Mouse (Mus musculus) CH12.LX (cell line): Measurements from ENCODE around the gene Nkd1.

Source experiments
- CHD2 ChIP-seq: IDR thresholded peaks from 2 replicates; pipeline ENCODE4 v1.6.1; 2011; ENCODE audit warnings: low read length, improper control_type of control experiment
- CTCF ChIP-seq, 2 experiments: IDR thresholded peaks in 1 of 2; conservative IDR thresholded peaks in 1 of 2; 2 replicates each; pipeline ENCODE4 v1.5.1; 2011 to 2012; ENCODE audit warnings: low read depth in 2 of 2, low read length in 2 of 2, improper control_type of control experiment in 1 of 2, inconsistent platforms in 1 of 2, mild to moderate bottlenecking in 1 of 2, moderate library complexity in 1 of 2
- EP300 ChIP-seq: IDR thresholded peaks from 2 replicates; pipeline ENCODE4 v1.6.1; 2011; ENCODE audit warnings: low read length, improper control_type of control experiment
- GABPA ChIP-seq: IDR thresholded peaks from 2 replicates; pipeline ENCODE4 v1.6.1; 2012; ENCODE audit warnings: low read depth, low read length, improper control_type of control experiment, inconsistent platforms; ENCODE audit not compliant: insufficient replicate concordance
- HCFC1 ChIP-seq: IDR thresholded peaks from 2 replicates; pipeline ENCODE4 v1.6.1; 2012; ENCODE audit warnings: low read depth, mild to moderate bottlenecking, inconsistent platforms, low read length, improper control_type of control experiment
- KAT2A ChIP-seq: IDR thresholded peaks from 2 replicates; pipeline ENCODE4 v1.6.1; 2012; ENCODE audit warnings: low read length, improper control_type of control experiment, inconsistent platforms; ENCODE audit not compliant: insufficient replicate concordance
- MAFK ChIP-seq: IDR thresholded peaks from 2 replicates; pipeline ENCODE4 v1.6.1; 2011; ENCODE audit warnings: low read length, improper control_type of control experiment; ENCODE audit not compliant: insufficient replicate concordance
- MXI1 ChIP-seq: IDR thresholded peaks from 2 replicates; pipeline ENCODE4 v1.6.1; 2011; ENCODE audit warnings: mild to moderate bottlenecking, low read depth, low read length, improper control_type of control experiment
- NELFE ChIP-seq: IDR thresholded peaks from 2 replicates; pipeline ENCODE4 v1.6.1; 2011; ENCODE audit warnings: low read depth, low read length, improper control_type of control experiment
- NRF1 ChIP-seq: IDR thresholded peaks from 2 replicates; pipeline ENCODE4 v1.6.1; 2014; ENCODE audit warnings: low read depth, mild to moderate bottlenecking, inconsistent platforms, low read length, improper control_type of control experiment, moderate library complexity
- POLR2A ChIP-seq: IDR thresholded peaks from 2 replicates; pipeline ENCODE4 v1.6.1; 2011; ENCODE audit warnings: low read depth, mild to moderate bottlenecking, improper control_type of control experiment, low read length
- USF2 ChIP-seq: conservative IDR thresholded peaks from 2 replicates; pipeline ENCODE4 v1.6.1; 2011; ENCODE audit warnings: low read depth, low read length, improper control_type of control experiment
- ZMIZ1 ChIP-seq: IDR thresholded peaks from 2 replicates; pipeline ENCODE4 v1.6.1; 2012; ENCODE audit warnings: low read depth, mild to moderate bottlenecking, inconsistent platforms, low read length, improper control_type of control experiment

DNA sequence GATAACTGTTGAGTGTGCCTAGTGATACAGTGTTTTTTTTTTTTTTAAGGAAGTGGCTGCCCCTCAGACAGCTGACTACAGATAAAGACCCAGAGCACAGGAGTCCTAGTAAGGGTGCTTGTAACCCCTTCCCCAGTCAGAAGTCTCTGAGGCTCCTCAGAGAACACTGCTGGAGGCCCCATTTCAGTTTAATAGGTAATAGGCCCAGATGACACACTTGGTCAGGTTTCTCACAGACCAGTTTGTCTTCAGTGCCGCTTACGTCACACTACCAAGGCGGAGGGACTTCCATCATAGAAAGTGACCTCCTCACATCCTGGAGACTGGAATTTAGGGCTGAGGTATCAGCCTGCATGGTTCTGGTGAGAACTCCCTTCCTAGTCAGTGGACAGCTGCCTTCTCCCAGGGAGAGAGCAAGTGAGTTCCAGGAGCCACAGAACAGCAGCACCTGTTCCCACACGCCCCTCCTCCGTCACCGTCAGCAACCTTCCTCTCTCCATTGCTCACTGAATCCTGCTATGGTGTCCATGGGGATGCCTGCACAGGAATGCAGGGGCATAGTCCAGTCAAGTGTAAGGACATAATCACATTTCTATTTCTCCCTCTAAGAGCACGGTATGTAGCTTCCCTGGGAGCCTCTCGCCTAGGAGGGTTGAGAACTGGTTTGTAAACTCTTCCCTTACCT, 67.2 kb downstream of the Nkd1 start:
- no peak for TF ChIP-seq POLR2A
- TF ChIP-seq HCFC1, result no peak
- TF ChIP-seq CTCF (conservative IDR thresholded peaks at IDR 0.05 in 1 of 2, IDR thresholded peaks at IDR 0.05 in 1 of 2; ENCODE audit: low read depth in 2 of 2, low read length in 2 of 2), result no peak
- no peak for TF ChIP-seq EP300
- TF ChIP-seq USF2, result no peak
- TF ChIP-seq NELFE, result no peak
- TF ChIP-seq NRF1, result no peak
- TF ChIP-seq CHD2, result no peak
- TF ChIP-seq KAT2A, result no peak
- TF ChIP-seq MAFK, result no peak
- no peak for TF ChIP-seq ZMIZ1
- TF ChIP-seq MXI1, result no peak
- TF ChIP-seq GABPA, result no peak
